Mouse (Mus musculus) midbrain, embryonic 11.5 days (tissue): ENCODE measurements at regions not wholly inside any gene's neighbourhood (a gene's known extent, or its start where the extent isn't known, plus 50 kb on each side); places are given as distances from the start of the nearest gene placed in this dataset.

Source experiments
- ATAC-seq: fragments of 200-750 bp; cut with Nextera tagmentation; 2 replicates; pipeline ENCODE4 v1.8.0; 2017; ENCODE audit warnings: moderate TSS enrichment, moderate library complexity; ENCODE audit not compliant: low FRiP score
- DNase-seq: peaks from one replicate; pipeline ENCODE4 v3.0.0; 2015; ENCODE audit warnings: low spot score; ENCODE audit errors: missing footprints
- H3K27ac ChIP-seq: fragments of 300-500 bp; sonication (generic); 2 replicates; pipeline ENCODE4 v1.5.1; 2014; ENCODE audit warnings: low read depth, low read length
- H3K27me3 ChIP-seq: fragments of 300-500 bp; sonication (generic); 2 replicates; pipeline ENCODE4 v1.6.1; 2014; ENCODE audit warnings: mild to moderate bottlenecking, low read length, moderate library complexity, mixed read lengths; ENCODE audit not compliant: control insufficient read depth, insufficient read depth
- H3K36me3 ChIP-seq: fragments of 300-500 bp; sonication (generic); 2 replicates; pipeline ENCODE4 v1.6.1; 2014; ENCODE audit warnings: mild to moderate bottlenecking, low read length, moderate library complexity, mixed read lengths; ENCODE audit not compliant: control insufficient read depth, insufficient read depth
- H3K4me1 ChIP-seq: fragments of 300-500 bp; sonication (generic); 2 replicates; pipeline ENCODE4 v1.6.1; 2014; ENCODE audit warnings: low read length; ENCODE audit not compliant: control insufficient read depth, insufficient read depth
- H3K4me2 ChIP-seq: fragments of 300-500 bp; sonication (generic); 2 replicates; pipeline ENCODE4 v1.6.1; 2014; ENCODE audit warnings: mild to moderate bottlenecking, moderate library complexity
- H3K4me3 ChIP-seq: fragments of 300-500 bp; sonication (generic); 2 replicates; pipeline ENCODE4 v1.5.1; 2014; ENCODE audit warnings: low read depth, low read length
- H3K9ac ChIP-seq: fragments of 300-500 bp; sonication (generic); 2 replicates; pipeline ENCODE4 v1.6.1; 2014; ENCODE audit warnings: low read length
- H3K9me3 ChIP-seq: fragments of 300-500 bp; sonication (generic); 2 replicates; pipeline ENCODE4 v1.6.1; 2016; ENCODE audit warnings: low read length; ENCODE audit not compliant: control insufficient read depth
- WGBS: fragments of 180-500 bp; shearing (Covaris S2); extraction: QIAGEN DNeasy Blood & Tissue Kit; methylation state at CpG from one replicate; pipeline ENCODE4 v1.1.7; 2014; 5-methylcytosine and 5-hydroxymethylcytosine counted together

DNA sequence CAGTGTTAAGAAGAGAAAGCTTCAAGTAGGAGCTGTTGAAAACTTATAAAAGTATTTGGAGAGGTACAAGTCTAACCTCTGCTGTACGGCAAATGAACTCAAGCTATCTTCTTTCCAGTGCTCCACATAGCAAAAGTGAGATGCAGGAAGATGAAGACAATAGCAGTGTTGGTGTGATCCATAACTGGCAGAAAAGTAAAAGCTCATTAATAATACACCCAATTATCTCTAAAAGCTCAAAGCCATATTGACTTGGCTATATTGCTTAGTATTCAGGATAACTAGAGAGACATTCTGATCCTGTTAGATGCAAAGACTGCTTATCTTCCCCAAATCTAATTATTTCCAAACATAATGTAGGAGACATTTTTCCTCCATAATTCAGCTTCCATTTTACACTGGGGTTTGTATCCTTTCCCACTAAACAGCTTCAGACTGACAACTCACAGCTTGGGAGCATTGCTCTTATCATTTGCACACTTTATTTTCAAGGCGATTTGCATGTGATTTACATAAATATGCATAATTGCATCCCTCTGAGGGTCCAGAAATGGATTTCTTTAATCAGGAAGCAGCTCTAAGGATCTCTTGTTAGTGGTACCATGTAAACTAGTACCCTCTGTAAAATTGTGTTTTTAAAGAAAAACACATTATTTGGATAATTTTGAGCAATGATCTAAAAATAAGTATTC is 248.5 kb upstream of the Pom121l12 start:
- no peaks in the 10 kb centered on the region for H3K36me3 ChIP-seq
- H3K4me1 ChIP-seq, result no peaks in the 10 kb centered on the region
- ATAC-seq, result 0 out of 2 replicates have a peak, but pooled peaks have one; percentile 11
- no peak for DNase-seq
- WGBS, result 80% methylated on average over 2 of the region's 2 CpGs
- H3K27me3 ChIP-seq, result no peaks in the 10 kb centered on the region
- H3K4me2 ChIP-seq, result no peak overlapping the region
- H3K9ac ChIP-seq, result no peak overlapping the region
- no peaks in the 10 kb centered on the region for H3K9me3 ChIP-seq
- no peak overlapping the region for H3K4me3 ChIP-seq
- no peak overlapping the region for H3K27ac ChIP-seq

- Histone ChIP-seq H3K9me3 (no peaks in the 10 kb centered on the region), H3K27ac (no peak overlapping the region), H3K36me3 (no peaks in the 10 kb centered on the region), H3K9ac (no peak overlapping the region), H3K4me1 (no peaks in the 10 kb centered on the region; the same call in 1 of the 2 replicates), H3K27me3 (no peaks in the 10 kb centered on the region), H3K4me2 (no peak overlapping the region), H3K4me3 (no peak overlapping the region)
- DNase-seq, result no peak
- no peak for ATAC-seq
- 46% methylated on average over 1 of the region's 1 CpGs for WGBS
These were observed 220.6 kb upstream of the Pom121l12 start for GRCm38 (mm10) chr11:14378512-14378911.

- peak; percentile 63 for ATAC-seq
- no peak overlapping the region for H3K27ac ChIP-seq
- H3K9me3 ChIP-seq, result no peaks in the 10 kb centered on the region
- H3K27me3 ChIP-seq, result no peaks in the 10 kb centered on the region
- 60% methylated on average over 11 of the region's 11 CpGs for WGBS
- no peaks in the 10 kb centered on the region for H3K36me3 ChIP-seq
- H3K4me2 ChIP-seq, result no peak overlapping the region
- no peak overlapping the region for H3K9ac ChIP-seq
- H3K4me3 ChIP-seq, result no peak overlapping the region
- no peaks in the 10 kb centered on the region; the same call in 1 of the 2 replicates for H3K4me1 ChIP-seq
- DNase-seq, result no peak
These were observed 219.1 kb upstream of the Pom121l12 start for GRCm38 (mm10) chr11:14379763-14380571.

GRCm38 (mm10) chr11:14380572-14380958 is 218.5 kb upstream of the Pom121l12 start:
- DNase-seq (no peak), ATAC-seq (no peak)
- H3K27me3 ChIP-seq, result no peaks in the 10 kb centered on the region
- H3K36me3 ChIP-seq, result no peaks in the 10 kb centered on the region
- H3K27ac ChIP-seq, result no peak overlapping the region
- no peaks in the 10 kb centered on the region for H3K9me3 ChIP-seq
- H3K4me1 ChIP-seq, result no peaks in the 10 kb centered on the region; the same call in 1 of the 2 replicates
- no peak overlapping the region for H3K4me3 ChIP-seq
- WGBS, result 90% methylated on average over 1 of the region's 1 CpGs
- no peak overlapping the region for H3K9ac ChIP-seq
- no peak overlapping the region for H3K4me2 ChIP-seq

DNA sequence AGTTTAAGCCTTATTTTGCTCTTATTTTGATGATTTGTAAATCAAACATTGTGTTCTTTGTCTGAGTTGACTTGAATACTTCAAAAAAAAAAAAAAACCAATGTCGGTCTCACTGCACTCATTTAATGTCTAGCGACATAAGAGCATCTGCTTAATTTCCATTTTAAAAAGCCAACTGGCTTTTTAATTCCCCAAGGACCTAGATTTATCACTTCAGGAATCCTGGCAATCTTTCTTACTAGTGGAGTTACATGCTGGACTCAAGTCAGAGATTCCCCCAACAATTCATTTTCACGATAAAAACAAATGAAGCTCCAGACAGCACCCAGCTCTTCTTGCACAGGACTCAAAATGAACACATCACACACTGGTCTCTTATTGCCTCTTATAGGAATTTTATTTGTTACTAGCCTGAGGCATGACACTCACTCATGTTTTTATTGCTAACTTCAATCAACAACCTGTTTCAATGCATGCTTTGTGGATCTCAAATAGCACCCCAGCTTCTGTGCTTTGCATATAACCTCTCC is 212.0 kb upstream of the Pom121l12 start:
- Histone ChIP-seq H3K4me3 (no peak overlapping the region), H3K9ac (no peak overlapping the region), H3K27ac (no peak overlapping the region), H3K36me3 (no peaks in the 10 kb centered on the region), H3K27me3 (no peaks in the 10 kb centered on the region), H3K9me3 (no peaks in the 10 kb centered on the region), H3K4me2 (no peak overlapping the region), H3K4me1 (no peaks in the 10 kb centered on the region)
- ATAC-seq (no peak), DNase-seq (no peak)
- WGBS, result 71% methylated on average over 3 of the region's 3 CpGs

GRCm38 (mm10) chr11:14387720-14388119 is 211.4 kb upstream of the Pom121l12 start:
- Histone ChIP-seq H3K27me3 (no peaks in the 10 kb centered on the region), H3K9me3 (no peaks in the 10 kb centered on the region), H3K4me2 (no peak overlapping the region), H3K4me3 (no peak overlapping the region), H3K27ac (no peak overlapping the region), H3K9ac (no peak overlapping the region), H3K36me3 (no peaks in the 10 kb centered on the region), H3K4me1 (no peaks in the 10 kb centered on the region)
- WGBS, result 78% methylated on average over 5 of the region's 5 CpGs
- no peak for ATAC-seq
- no peak for DNase-seq
